Mouse (Mus musculus): Measurements from ENCODE around the gene C1qtnf2. TPM values are rescaled to one million over a fixed set of nuclear protein-coding genes. Genes with fewer than 3 reads are reported as not detected.

The C1qtnf2 gene
- total and polyA plus RNA-seq, 3 experiments: not detected

DNA sequence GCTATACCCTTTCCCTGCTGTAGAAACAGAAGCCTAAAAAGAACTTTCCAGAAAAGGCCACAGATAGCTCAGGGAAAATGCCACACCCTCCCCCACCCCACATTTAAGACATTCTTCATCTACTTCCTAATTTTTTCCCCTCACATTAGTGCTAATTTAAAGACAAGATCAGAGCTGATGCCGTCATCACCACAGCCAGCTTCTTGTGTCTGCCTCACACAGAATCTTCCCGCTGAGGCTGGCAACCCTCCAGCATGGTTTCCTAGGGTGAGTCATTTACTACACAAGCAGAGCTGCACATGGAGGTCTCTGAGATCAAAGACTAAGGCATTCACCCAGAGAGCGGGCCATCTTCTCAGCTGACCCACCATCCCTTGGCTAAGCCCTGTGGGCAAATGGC is 21.5 kb downstream of the C1qtnf2 start (continued):
- TF ChIP-seq TCF12 (IDR thresholded peaks at IDR 0.05; ENCODE audit: low read depth, low read length): peak; percentile 13; the same call in 1 of the 2 replicates
- no peak for TF ChIP-seq USF2 (IDR thresholded peaks at IDR 0.05; ENCODE audit: borderline replicate concordance in 1 of 2, insufficient read depth in 1 of 2, low read depth in 1 of 2, low read length in 2 of 2)
- TF ChIP-seq CHD2 (IDR thresholded peaks at IDR 0.05; ENCODE audit: low read length): peak; percentile 47
- TF ChIP-seq GABPA (IDR thresholded peaks at IDR 0.05; ENCODE audit: low read depth, low read length): no peak
- TF ChIP-seq POLR2A (IDR thresholded peaks at IDR 0.05; ENCODE audit: control insufficient read depth in 1 of 2, insufficient read depth in 1 of 2, low read depth in 1 of 2, low read length in 2 of 2, poor library complexity in 1 of 2): no peak
- TF ChIP-seq ZNF384 (IDR thresholded peaks at IDR 0.05; ENCODE audit: low read depth, low read length): peak; percentile 30; the same call in 1 of the 2 replicates
- no peak for TF ChIP-seq NRF1 (IDR thresholded peaks at IDR 0.05; ENCODE audit: insufficient read depth, low read depth, low read length, poor library complexity, severe bottlenecking)
- 0 out of 2 replicates have a peak, but pooled peaks have one; percentile 29 for TF ChIP-seq ZKSCAN1 (IDR thresholded peaks at IDR 0.05; ENCODE audit: low read depth, low read length)
- no peak for TF ChIP-seq CTCF (IDR thresholded peaks at IDR 0.05 in 2 of 3, conservative IDR thresholded peaks at IDR 0.05 in 1 of 3; ENCODE audit: control insufficient read depth in 1 of 3, insufficient read depth in 1 of 3, low read depth in 2 of 3, low read length in 3 of 3, poor library complexity in 1 of 3, severe bottlenecking in 1 of 3)

DNA sequence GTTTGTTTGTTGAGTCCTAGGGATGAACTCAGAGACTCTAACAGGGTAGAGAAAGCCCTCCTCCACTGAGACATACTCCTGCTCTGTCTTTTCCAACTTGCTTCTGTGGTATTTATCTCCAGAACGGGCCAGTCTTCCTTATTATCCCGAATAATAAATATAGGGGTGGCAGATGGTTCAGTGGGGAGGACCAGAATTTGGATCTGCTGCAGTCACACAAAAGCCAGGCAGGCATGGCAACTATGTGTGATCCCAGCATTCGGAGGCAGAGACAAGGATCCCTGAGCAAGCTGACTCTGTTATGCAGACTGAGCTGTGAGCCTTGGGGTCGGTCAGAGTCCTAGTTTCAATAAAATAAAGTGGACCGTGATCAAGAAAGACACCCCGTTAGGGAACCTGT is 27.2 kb downstream of the C1qtnf2 start:
- H3K27me3 ChIP-seq (ENCODE audit: control insufficient read depth in 1 of 2, insufficient read depth in 2 of 2, low read length in 2 of 2): peaks cover 0 to 5% of the 10 kb centered on the region in 2 experiments; a peak in 3 of 4 replicates
- TF ChIP-seq ETS1 (IDR thresholded peaks at IDR 0.05; ENCODE audit: low read depth, low read length) (no peak), ZMIZ1 (IDR thresholded peaks at IDR 0.05; ENCODE audit: low read depth, low read length) (no peak), UBTF (IDR thresholded peaks at IDR 0.05; ENCODE audit: borderline replicate concordance, insufficient read depth, low read depth, low read length) (no peak), NRF1 (IDR thresholded peaks at IDR 0.05; ENCODE audit: insufficient read depth, low read depth, low read length, poor library complexity, severe bottlenecking) (no peak), GATA1 (IDR thresholded peaks at IDR 0.05; ENCODE audit: low read depth, low read length) (no peak), MYC (IDR thresholded peaks at IDR 0.05; ENCODE audit: low read depth, low read length) (no peak), TBP (IDR thresholded peaks at IDR 0.05; ENCODE audit: low read depth, low read length) (no peak), GABPA (IDR thresholded peaks at IDR 0.05; ENCODE audit: low read depth, low read length) (no peak), USF1 (IDR thresholded peaks at IDR 0.05; ENCODE audit: low read depth, low read length) (no peak), MXI1 (IDR thresholded peaks at IDR 0.05; ENCODE audit: low read depth, low read length) (no peak), ZKSCAN1 (IDR thresholded peaks at IDR 0.05; ENCODE audit: low read depth, low read length) (no peak), MEF2A (IDR thresholded peaks at IDR 0.05; ENCODE audit: extremely low read depth, insufficient replicate concordance, low read depth, low read length, poor library complexity, severe bottlenecking) (no peak), TCF12 (IDR thresholded peaks at IDR 0.05; ENCODE audit: low read depth, low read length) (no peak), RAD21 (IDR thresholded peaks at IDR 0.05; ENCODE audit: low read depth, low read length) (no peak), TAL1 (IDR thresholded peaks at IDR 0.05; ENCODE audit: low read length) (no peak), RCOR1 (IDR thresholded peaks at IDR 0.05; ENCODE audit: low read depth, low read length) (no peak), ELF1 (IDR thresholded peaks at IDR 0.05; ENCODE audit: low read depth, low read length) (no peak), EP300 (IDR thresholded peaks at IDR 0.05; ENCODE audit: low read depth in 1 of 2, low read length in 2 of 2) (no peak), MAZ (IDR thresholded peaks at IDR 0.05; ENCODE audit: low read depth, low read length) (no peak), NELFE (IDR thresholded peaks at IDR 0.05; ENCODE audit: low read depth, low read length) (no peak)
- no peaks in the 10 kb centered on the region for H3K36me3 ChIP-seq (ENCODE audit: control insufficient read depth in 1 of 2, insufficient read depth in 2 of 2, low read length in 2 of 2)
- H3K9ac ChIP-seq (ENCODE audit: control insufficient read depth, low read depth, low read length, poor library complexity, severe bottlenecking): no peak overlapping the region
- H3K4me3 ChIP-seq (ENCODE audit: control insufficient read depth in 1 of 2, insufficient read depth in 1 of 2, low read depth in 2 of 2, low read length in 2 of 2): no peak overlapping the region
- H3K9me3 ChIP-seq (replicated peaks; ENCODE audit: insufficient read depth, low read length): no peaks in the 10 kb centered on the region
- H3K27ac ChIP-seq (ENCODE audit: control insufficient read depth, low read depth, low read length): no peak overlapping the region
- H3K4me1 ChIP-seq (ENCODE audit: control insufficient read depth in 1 of 2, insufficient read depth in 2 of 2, low read length in 2 of 2): no peaks in the 10 kb centered on the region
- H3K79me2 ChIP-seq (ENCODE audit: control insufficient read depth, insufficient read depth, low read length, poor library complexity): no peaks in the 10 kb centered on the region
- no peak for DNase-seq (ENCODE audit: low read depth, low spot score)

All from MEL (cell line).